Mouse (Mus musculus): ENCODE results near the gene Olfr161.
"Not testable (repeated sequence)": the region's sequence is repeated elsewhere in the genome, so short reads cannot be mapped to it uniquely, and the experiment has no call there.

The Olfr161 gene

DNA sequence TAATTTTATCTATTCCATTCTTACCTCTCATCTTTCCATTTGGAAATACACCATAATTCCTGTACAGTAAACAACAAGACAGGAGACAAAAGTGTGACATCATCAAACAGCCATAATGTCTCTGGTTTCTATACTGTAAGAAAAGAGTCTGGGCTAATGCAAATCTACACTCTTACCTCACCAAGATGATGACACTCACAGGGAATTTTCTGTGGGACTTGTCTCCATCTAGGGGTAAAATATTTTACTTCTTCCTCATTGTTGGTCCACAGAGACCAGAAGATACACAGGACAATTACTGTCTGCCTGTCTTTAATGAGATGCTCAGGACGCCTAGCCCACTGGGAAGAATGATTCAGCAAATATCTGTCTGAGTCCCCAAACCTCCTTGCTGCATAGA lies at the start of gene Olfr161:
Gene Olfr161 (plus strand): TSS at position 352 of the 400 bp plus-strand sequence.
- DNase-seq (ENCODE audit: extremely low spot score, low spot score): no peak

DNA sequence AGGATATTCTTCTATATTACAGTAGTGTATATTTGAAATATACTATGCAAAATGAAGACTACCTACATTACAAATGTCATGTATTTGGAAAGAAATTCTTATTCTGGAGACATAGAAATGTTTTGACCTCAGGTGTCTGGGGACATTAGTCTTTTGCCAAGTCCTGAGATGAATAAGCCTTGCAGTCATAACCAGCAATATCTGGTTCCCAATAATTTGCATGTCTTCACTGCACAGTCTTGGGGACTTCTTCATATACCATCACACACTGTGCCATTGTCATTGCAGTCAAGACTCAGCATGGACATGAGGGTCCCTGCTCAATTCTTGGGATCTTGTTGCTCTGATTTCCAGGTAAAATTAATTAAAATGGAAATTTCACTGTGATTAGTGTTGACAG lies 27.3 kb upstream of the Olfr161 start:
- DNase-seq (ENCODE audit: extremely low spot score, low spot score): no peak

DNA sequence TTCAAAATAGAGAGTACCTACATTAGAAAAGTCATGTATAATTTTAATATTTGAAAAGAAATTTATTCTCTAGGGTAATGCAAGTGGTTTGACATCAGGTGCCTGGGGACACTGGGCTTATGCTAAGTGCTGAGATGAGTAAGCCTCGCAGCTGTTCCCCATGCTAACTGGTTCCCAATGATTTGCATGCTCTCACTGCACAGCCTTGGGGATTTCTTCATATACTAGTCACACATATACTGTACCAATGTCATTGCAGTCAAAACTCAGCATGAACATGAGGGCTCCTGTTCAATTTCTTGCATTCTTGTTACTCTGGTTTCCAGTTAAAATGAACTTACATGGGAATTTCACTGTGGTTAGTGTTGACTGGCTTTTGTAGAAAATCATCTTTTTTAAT lies 13.2 kb upstream of the Olfr161 start:
- not testable (repeated sequence) for DNase-seq (ENCODE audit: extremely low spot score, low spot score)

DNA sequence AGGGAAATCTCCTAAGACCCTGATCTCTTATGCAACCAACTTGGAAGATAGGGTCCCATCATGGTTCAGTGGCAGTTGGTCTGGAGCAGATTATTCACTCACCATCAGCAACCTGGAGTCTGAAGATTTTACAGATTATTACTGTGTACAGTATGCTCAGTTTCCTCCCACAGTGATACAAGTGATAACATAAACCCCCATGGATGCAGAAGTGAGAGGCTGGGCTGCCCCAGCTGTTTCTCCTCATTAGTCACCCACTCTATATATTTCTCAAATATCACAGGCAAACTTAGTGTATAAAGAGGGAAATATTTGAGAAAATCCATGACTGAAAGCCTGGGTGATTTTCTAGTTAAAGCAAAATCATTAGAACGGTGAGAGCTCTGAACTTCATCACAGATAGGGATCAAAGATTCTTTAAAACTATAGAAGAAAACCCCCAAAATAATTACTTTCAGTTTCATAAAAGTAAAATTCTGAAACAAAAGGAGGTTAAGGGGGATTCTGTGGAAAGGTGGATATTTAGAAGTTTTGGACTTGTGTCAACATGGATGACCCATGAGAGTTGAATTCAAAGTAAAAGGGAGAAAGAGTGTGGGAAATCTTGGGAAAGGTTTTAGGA lies 12.5 kb upstream of the Olfr161 start:
- DNase-seq (ENCODE audit: extremely low spot score, low spot score): not testable (repeated sequence)

DNA sequence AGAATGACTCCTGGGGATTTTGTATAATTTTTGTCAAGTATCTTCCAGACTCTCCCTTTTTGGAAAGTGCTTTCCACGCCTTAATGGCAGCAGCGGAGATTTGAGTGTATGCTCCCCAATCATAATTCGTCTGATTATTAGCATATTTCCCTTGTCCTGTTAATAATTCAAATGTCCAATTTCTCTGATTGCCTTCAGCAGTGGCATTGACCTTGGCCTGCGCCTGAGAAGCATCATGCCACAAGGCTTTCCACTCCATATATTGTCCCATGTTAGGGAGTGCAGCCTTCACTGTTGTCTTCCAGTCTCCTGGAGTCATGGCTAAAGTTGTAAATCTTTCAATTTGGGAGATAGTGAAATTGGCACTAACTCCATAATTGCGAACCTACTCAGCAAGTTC lies 40.5 kb downstream of the Olfr161 start:
- not testable (repeated sequence) for DNase-seq (ENCODE audit: extremely low spot score, low spot score)

DNA sequence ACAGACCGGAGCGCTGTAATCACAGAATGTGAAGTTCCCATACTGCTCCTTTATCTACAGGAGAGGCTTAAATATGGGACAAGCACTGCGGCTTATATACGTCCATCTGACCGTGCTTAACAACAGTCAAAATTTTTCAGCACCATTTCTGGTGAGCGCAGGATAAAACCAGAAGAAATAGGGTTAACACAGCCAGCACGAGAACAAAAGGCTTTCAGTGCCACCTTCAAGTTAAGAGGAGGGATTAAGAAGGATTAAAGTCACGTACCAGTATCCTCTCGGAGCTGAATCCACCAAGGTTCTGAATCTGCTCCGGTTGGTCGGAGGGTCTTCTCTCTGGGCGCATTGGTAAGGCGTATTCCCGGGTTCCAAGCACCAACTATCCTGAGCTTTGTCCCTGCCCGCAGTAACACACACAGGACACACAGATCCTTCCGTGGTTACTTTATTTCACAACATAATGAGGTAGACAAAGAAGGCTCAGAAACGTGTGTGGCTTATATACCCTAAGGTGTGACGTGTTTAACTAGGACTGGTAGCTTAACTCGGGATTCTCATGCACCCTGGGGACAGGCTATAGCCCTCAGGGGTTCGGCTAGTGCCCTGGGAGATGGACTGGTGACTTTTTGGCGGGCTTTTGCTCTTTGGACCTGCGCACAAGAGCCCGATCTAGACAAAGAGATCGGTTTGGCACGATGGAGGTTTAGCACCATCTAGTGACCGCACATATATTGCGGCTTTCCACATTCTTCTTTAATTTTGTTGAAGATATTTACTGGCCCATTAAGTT lies 41.9 kb downstream of the Olfr161 start:
- peak; percentile 24 for DNase-seq (ENCODE audit: extremely low spot score, low spot score)
